Mouse (Mus musculus): ENCODE results near the gene Acot4.
"Not testable (repeated sequence)": the region's sequence is repeated elsewhere in the genome, so short reads cannot be mapped to it uniquely, and the experiment has no call there.

Gene Acot4

GRCm38 (mm10) chr12:84030659-84031332, 7.4 kb upstream of the Acot4 start:
- peak; percentile 87 for DNase-seq (ENCODE audit: low spot score)

GRCm38 (mm10) chr12:84032854-84033253, 5.3 kb upstream of the Acot4 start:
- no peak for DNase-seq (ENCODE audit: low spot score)

- not testable (repeated sequence) for DNase-seq (ENCODE audit: low spot score)
Measured at GRCm38 (mm10) chr12:84033302-84033701, 4.9 kb upstream of the Acot4 start.

DNA sequence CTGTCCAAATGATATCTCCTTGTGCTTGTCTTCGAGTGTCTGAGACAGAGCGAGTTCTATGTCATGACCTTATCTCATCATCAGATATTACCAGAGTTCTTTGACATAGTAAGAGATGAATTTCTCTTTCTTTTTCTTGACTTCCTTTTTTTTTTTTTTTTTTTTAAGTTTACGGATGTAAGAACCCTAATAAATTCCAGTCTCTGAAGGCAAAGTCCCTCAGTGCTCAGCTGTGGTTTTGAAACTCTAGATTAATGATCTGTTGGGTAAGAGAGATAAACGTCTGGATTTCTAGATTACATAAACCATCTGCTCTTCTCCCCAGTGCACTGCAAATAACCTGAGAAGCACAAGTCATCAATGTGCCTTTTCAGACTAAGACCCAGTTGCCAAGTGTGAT, 4.1 kb upstream of the Acot4 start:
- no peak for DNase-seq (ENCODE audit: low spot score)

DNA sequence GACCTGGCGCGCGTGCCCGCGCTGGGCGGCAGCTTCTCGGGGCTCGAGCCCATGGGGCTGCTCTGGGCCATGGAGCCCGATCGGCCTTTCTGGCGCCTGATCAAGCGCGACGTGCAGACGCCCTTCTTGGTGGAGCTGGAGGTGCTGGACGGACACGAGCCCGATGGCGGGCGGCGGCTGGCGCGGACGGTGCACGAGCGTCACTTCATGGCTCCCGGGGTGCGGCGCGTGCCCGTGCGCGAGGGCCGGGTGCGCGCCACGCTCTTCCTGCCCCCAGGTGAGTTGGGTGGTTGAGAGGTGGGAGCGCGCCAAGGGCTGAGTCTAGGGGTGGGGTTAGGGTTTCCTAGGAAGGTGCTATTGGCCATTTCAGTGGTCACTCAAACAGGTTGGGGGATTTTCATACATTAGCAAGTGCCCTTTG, 522 bp downstream of the Acot4 start, which contains the start of gene Gm49366:
Gene Gm49366 (plus strand): TSS at position 245 of the 421 bp plus-strand sequence.
- peak; percentile 32 for DNase-seq (ENCODE audit: low spot score)

DNA sequence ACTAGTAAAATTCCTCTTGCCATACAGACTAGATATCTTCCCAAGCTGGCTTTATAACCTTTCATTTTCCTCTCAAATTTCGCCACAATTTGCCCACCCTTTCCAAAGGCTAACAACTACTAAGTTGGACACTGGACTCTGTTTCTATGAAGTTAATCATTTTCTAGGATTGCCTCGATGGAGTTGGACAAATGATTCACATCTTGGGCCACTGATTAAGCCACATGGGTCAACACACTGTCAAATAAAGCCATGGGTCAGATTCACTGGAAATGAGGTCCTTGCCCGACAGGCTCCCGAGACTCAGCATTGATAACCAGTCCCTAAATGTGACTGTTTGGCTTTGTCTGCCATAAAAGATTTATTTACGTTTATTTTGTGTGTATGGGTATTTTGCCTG, 4.1 kb downstream of the Acot4 start:
- DNase-seq (ENCODE audit: low spot score), result no peak

- no peak for DNase-seq (ENCODE audit: low spot score)
Measured at GRCm38 (mm10) chr12:84044045-84044444, 5.9 kb downstream of the Acot4 start.

DNA sequence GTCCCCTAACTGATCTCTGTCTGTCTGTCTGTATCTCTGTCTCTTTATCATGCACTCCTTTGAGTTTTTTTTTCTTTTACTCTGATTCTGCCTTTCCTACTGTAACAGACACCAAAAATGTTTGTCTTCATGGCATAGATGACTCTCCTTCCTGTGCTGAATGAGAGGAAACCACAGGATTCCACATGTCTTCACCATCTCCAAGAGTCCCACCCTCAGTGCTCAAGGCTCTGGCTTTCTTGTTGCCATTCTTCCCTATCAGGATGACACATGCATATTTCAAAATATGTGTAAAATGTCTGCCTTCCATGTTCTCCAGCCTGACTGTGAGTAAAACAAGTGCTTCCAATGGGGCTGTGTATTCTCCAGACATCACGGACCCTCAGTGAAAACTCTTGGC, 8.7 kb downstream of the Acot4 start:
- no peak for DNase-seq (ENCODE audit: low spot score)

DNA sequence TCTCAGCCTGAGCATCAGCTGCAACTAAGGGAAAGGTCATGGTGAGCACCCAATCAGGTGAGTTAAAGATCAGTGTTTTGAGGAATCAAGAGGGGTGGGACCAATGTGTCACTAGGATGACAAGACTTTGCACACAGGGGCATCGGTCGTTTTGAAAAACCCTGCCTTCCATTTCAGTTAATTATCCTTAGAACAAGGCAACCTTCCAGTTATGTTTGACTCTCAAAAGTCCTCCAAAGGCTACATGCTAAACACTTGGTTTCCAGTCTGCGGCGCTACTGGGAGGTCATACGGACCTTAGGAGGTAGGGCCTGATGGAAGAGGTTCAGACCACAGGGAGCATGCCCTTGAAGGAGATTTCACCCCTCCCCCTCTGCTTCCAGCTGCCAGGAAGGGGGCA, 12.6 kb downstream of the Acot4 start:
- DNase-seq (ENCODE audit: low spot score), result not testable (repeated sequence)

- DNase-seq (ENCODE audit: low spot score), result no peak
Measured at GRCm38 (mm10) chr12:84051937-84052474, 13.8 kb downstream of the Acot4 start, which contains the start of gene Acot3. TSS of gene Acot3 (plus strand) at chr12:84052144.

- DNase-seq (ENCODE audit: low spot score), result no peak
Measured at GRCm38 (mm10) chr12:84052609-84053008, 14.4 kb downstream of the Acot4 start.

DNA sequence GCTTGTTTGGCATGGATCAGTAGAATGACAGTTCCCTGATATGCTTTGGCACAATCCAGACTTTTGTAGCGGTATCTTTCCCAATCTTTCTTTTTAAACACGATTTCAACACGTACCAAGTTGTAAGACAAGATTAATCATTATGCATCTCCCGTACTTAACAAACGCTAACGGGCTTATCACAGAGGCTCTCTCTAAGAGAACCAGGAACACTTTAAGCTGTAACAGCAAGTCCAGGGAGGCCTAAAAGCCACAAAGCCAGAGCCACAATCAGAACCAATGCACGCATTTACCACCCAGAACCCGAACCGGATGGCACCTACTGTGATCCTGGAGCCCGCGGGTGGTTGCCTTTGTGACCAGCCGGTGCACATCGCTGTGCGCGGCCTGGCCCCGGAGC, 15.0 kb downstream of the Acot4 start:
- DNase-seq (ENCODE audit: low spot score), result no peak

GRCm38 (mm10) chr12:84053679-84054391, 15.7 kb downstream of the Acot4 start:
- DNase-seq (ENCODE audit: low spot score), result no peak

- no peak for DNase-seq (ENCODE audit: low spot score)
Measured at GRCm38 (mm10) chr12:84060946-84061345, 22.8 kb downstream of the Acot4 start.

- no peak for DNase-seq (ENCODE audit: low spot score)
Measured at GRCm38 (mm10) chr12:84062336-84062735, 24.2 kb downstream of the Acot4 start.

- DNase-seq (ENCODE audit: low spot score), result no peak
Measured at GRCm38 (mm10) chr12:84063228-84063627, 25.0 kb downstream of the Acot4 start.

DNA sequence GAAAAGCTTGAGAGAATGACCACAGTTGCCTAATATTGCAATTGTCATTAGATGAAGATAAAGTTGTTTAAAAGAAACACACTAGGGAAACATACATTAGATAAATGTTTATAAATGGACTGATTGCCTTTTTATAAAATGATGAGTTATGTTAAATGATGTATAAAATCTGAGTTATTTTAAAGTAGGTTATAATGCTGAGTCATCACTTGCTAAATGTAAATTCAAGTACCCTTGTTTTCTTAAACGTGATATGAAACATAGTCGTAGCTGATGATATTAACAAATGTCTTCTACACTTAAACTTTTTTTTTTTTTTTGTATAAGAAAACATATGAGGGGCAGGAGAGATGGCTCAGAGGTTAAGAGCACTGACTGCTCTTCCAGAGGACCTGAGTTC, 25.7 kb downstream of the Acot4 start:
- DNase-seq (ENCODE audit: low spot score), result no peak

DNA sequence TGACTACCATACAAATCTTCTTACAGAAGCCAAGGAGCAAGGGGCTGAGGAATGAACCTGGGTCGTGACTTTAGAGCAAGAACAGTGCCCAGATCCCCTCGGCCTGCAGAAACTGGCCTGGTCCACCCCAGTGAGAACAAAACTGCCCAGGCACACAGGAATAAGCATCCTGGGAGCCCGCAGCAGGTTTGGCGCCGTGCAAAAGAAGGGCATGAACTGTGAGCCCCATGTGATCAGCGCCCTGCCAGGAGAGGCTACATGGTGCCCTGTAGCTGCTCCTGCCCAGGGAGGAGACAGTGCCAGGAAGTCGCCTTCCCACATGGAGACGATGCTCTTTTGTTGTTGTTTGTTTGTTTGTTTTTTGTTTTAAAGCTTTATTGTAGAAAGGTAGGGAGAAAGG, 26.4 kb downstream of the Acot4 start:
- no peak for DNase-seq (ENCODE audit: low spot score)

DNA sequence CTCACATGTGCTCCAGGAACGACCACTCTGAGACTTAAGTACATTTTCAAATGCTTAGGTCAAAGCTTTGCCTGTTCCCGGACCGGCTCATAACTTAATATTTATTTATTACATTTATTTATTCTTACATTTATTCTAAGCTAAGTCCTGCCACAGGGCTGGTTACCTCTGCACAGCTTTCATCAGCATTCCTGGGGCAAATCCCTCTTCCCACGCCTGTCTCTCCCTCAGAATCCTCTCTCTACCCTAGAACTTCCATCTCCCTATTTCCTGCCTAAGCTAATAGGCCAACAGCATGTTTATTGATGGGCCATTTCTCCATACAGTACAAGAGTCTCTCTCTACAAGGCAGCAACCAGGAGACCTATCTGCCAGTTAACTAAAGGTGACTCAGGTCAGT, 29.6 kb downstream of the Acot4 start:
- no peak for DNase-seq (ENCODE audit: low spot score)

DNA sequence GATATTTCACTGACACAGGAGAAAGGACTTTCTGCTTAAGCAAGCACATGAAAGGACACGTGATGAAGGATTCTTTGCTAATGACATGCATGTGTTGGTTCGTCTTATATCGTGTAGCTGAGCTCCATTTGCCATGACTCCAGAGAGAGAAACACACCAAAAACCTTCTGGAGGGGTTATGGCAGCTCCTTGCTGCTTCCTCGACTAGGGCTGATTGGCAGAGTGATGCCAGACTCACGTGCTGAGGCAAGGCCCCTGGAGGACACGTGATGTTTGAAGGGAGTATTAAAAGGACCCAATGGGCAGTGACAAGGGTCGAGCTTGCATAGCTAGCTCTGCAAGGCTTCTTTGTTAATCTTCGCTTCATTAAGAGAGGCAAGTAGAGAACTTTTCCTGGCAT, 30.1 kb downstream of the Acot4 start:
- no peak for DNase-seq (ENCODE audit: low spot score)

GRCm38 (mm10) chr12:84068986-84069385, 30.8 kb downstream of the Acot4 start, which contains the start of gene Acot5:
TSS of gene Acot5 (plus strand) at chr12:84069325.
- no peak for DNase-seq (ENCODE audit: low spot score)

DNA sequence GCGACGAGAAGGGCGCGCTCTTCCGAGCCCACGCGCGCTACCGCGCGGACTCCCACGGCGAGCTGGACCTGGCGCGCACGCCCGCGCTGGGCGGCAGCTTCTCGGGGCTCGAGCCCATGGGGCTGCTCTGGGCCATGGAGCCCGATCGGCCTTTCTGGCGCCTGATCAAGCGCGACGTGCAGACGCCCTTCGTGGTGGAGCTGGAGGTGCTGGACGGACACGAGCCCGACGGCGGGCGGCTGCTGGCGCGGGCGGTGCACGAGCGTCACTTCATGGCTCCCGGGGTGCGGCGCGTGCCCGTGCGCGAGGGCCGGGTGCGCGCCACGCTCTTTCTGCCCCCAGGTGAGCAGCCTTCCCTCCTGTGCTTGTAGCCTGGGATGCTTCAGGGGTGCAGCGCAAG, 31.4 kb downstream of the Acot4 start:
- DNase-seq (ENCODE audit: low spot score), result peak; percentile 36

DNA sequence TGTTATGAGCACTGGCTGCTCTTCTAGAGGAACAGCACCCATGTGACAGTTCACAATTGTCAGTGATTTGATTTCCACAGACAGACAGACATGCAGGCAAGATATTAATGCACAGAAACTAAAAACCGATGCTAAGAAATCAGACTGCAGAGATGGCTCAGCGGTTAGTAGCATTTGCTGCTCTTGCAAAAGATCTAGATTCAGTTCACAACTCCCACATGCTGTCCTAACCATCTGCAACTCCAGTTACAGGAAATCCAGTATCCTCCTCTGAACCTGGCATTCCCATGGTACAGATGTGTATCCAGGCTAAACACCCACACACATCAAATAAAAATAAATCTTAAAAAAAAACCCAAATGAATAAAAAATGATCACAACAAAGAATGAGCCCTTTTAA, 33.5 kb downstream of the Acot4 start:
- DNase-seq (ENCODE audit: low spot score), result peak; percentile 54
